Mouse (Mus musculus) liver, embryonic 14.5 days (tissue): ENCODE measurements around the gene Vil1.

Experiments
- CTCF ChIP-seq: IDR thresholded peaks from 2 replicates; pipeline ENCODE4 v1.5.1; 2016; ENCODE audit warnings: antibody characterized with exemption, low read depth, control low read depth
- EP300 ChIP-seq: IDR thresholded peaks from 2 replicates; pipeline ENCODE4 v1.6.1; 2016; ENCODE audit warnings: antibody characterized with exemption, low read depth

- TF ChIP-seq CTCF: 0 out of 2 replicates have a peak, but pooled peaks have one; percentile 1
- TF ChIP-seq EP300: no peak
These were observed 16.7 kb upstream of the Vil1 start for GRCm38 (mm10) chr1:74392446-74392994.
